Mouse (Mus musculus) hindbrain, postnatal 0 days (tissue): ENCODE measurements around the gene 2210016F16Rik. TPM values are rescaled to one million over a fixed set of nuclear protein-coding genes. Genes with fewer than 3 reads are reported as not detected.

ENCODE experiments used
- ATAC-seq: fragments of 200-750 bp; cut with Nextera tagmentation; 2 replicates; pipeline ENCODE4 v1.8.0; 2017; ENCODE audit warnings: mild to moderate bottlenecking, moderate TSS enrichment, moderate library complexity
- DNase-seq: peaks from one replicate; pipeline ENCODE4 v3.0.0-alpha.2; 2015; ENCODE audit warnings: low spot score
- H3K27ac ChIP-seq: fragments of 300-500 bp; sonication (generic); 2 replicates; pipeline ENCODE4 v1.5.1; 2014; ENCODE audit warnings: mild to moderate bottlenecking
- H3K27me3 ChIP-seq: fragments of 300-500 bp; sonication (generic); 2 replicates; pipeline ENCODE4 v1.6.1; 2014; ENCODE audit warnings: low read length, mixed read lengths; ENCODE audit not compliant: insufficient read depth
- H3K36me3 ChIP-seq: fragments of 300-500 bp; sonication (generic); 2 replicates; pipeline ENCODE4 v1.6.1; 2014; ENCODE audit warnings: low read length, mixed read lengths; ENCODE audit not compliant: insufficient read depth
- H3K4me1 ChIP-seq: fragments of 300-500 bp; sonication (generic); 2 replicates; pipeline ENCODE4 v1.6.1; 2014; ENCODE audit warnings: antibody characterized with exemption, low read length, mixed read lengths; ENCODE audit not compliant: insufficient read depth
- H3K4me2 ChIP-seq: fragments of 300-500 bp; sonication (generic); 2 replicates; pipeline ENCODE4 v1.6.1; 2014; ENCODE audit warnings: low read depth, mild to moderate bottlenecking, low read length, moderate library complexity, mixed read lengths
- H3K4me3 ChIP-seq: fragments of 300-500 bp; sonication (generic); 2 replicates; pipeline ENCODE4 v1.5.1; 2014; ENCODE audit warnings: low read length
- H3K9ac ChIP-seq: fragments of 300-500 bp; sonication (generic); replicated peaks from 2 replicates; pipeline ENCODE4 v1.6.1; 2014; ENCODE audit warnings: mild to moderate bottlenecking, low read length, moderate library complexity, mixed read lengths
- H3K9me3 ChIP-seq: fragments of 300-500 bp; sonication (generic); 2 replicates; pipeline ENCODE4 v1.6.1; 2016; ENCODE audit warnings: low read length, mixed read lengths
- CTCF ChIP-seq: IDR thresholded peaks from 2 replicates; pipeline ENCODE4 v1.5.1; 2016; ENCODE audit warnings: antibody characterized with exemption, control low read depth, low read depth
- WGBS: fragments of 180-500 bp; shearing (Covaris S2); extraction: QIAGEN DNeasy Blood & Tissue Kit; methylation state at CpG from one replicate; pipeline ENCODE4 v1.1.7; 2014; 5-methylcytosine and 5-hydroxymethylcytosine counted together
- microRNA counts: library from miRNA; unstranded; fragments of <30 nt; microRNA quantifications from one replicate; lab custom pipeline; 2015
- microRNA-seq, 2 experiments: library from miRNA; unstranded; fragments of <30 nt; microRNA quantifications; one replicate each; pipeline ENCODE4; 2016
- polyA plus RNA-seq: library from polyadenylated mRNA; unstranded; fragments of >200 nt; fragmentation: Nextera tagmentation; extraction: Ambion mirVana; gene quantifications from 2 replicates; pipeline ENCODE4 v1.2.1, GENCODE M21; 2015
- total RNA-seq: library from RNA; depleted of rRNA; stranded (reverse); fragments of >200 nt; gene quantifications from 2 replicates; pipeline ENCODE4 v1.2.3, GENCODE M21; 2014; rRNA removed

2210016F16Rik gene
- total and polyA plus RNA-seq, 2 experiments from 2014 or later = 17.9 to 20.3 TPM

DNA sequence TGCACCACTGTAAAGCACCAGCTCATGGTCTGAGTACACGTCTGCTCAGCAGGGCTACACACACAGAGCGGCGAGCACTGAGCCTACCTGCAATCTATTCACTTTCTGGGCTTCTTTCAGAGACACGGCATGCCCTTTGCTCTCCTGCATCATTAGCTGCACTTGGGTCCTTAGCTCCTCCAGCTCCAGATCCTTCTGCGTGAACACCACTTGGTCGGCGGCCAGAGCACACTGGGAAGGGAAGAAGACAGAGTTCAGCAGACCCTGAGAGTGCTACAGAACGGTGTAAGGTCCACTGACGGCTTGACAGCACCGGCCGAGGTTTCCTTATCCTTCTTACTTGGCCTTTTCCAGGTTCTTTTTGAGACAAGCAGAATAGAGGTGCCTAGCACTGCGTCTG, 47.6 kb downstream of the 2210016F16Rik start:
- no peak overlapping the region for H3K4me2 ChIP-seq
- H3K9ac ChIP-seq = no peak overlapping the region
- no peaks in the 10 kb centered on the region for H3K36me3 ChIP-seq
- 81% methylated on average over 12 of the region's 12 CpGs for WGBS
- no peaks in the 10 kb centered on the region for H3K9me3 ChIP-seq
- no peak for ATAC-seq
- no peak for DNase-seq
- H3K27ac ChIP-seq = no peak overlapping the region
- no peak overlapping the region for H3K4me3 ChIP-seq
- H3K27me3 ChIP-seq = no peaks in the 10 kb centered on the region
- TF ChIP-seq CTCF = no peak
- H3K4me1 ChIP-seq = no peaks in the 10 kb centered on the region

DNA sequence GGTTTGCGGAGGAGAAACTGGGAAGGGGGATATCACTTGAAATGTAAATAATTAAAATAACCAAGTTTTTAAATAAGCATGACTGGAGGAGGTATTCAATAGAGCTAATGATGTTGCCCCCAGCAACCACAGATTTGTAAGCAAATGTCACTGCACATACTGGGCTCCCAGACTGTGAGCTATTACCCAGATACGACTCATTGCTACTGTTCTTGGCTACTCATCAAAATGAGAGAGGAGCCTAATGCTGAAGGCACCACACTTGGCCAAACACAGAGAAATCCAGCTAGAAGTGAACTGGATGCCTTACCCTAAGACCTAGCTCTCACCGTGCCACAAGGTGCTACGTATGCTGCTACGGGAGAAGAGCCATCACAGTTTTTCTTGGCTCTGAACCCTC, 50.9 kb downstream of the 2210016F16Rik start:
- DNase-seq (no peak), ATAC-seq (no peak)
- no peak overlapping the region for H3K27ac ChIP-seq
- H3K4me1 ChIP-seq = no peaks in the 10 kb centered on the region
- H3K4me3 ChIP-seq = no peak overlapping the region
- no peak overlapping the region for H3K9ac ChIP-seq
- no peak overlapping the region for H3K4me2 ChIP-seq
- TF ChIP-seq CTCF = no peak
- no peaks in the 10 kb centered on the region for H3K9me3 ChIP-seq
- WGBS = 77% methylated on average over 5 of the region's 5 CpGs
- no peaks in the 10 kb centered on the region for H3K27me3 ChIP-seq
- H3K36me3 ChIP-seq = no peaks in the 10 kb centered on the region

MicroRNA genes within 50 kb of the gene (microRNA counts, 519-probe panel; counts per million panel counts)
- microRNA mmu-miR-7a (lab: Ali Mortazavi, UCI) = 4,011 counts per million, percentile 71 among the panel's probes with 10 or more counts

Small RNAs within 50 kb of the gene (microRNA-seq; reads per million reads assigned to microRNA genes)
- 384 to 416 reads per million in 2 experiments for gene Mir7-1

Other genes starting within 250 kb of the 2210016F16Rik start
- gene Idnk, start 227.6 kb downstream of the 2210016F16Rik start, total RNA-seq = 20.2 and 20.6 TPM in 2 replicates
- 52.5 and 55.3 TPM in 2 replicates for gene Idnk, start 227.6 kb downstream of the 2210016F16Rik start, polyA plus RNA-seq
- gene Ubqln1, start 169.6 kb downstream of the 2210016F16Rik start, total RNA-seq = 243 and 285 TPM in 2 replicates
- 106 and 111 TPM in 2 replicates for gene Ubqln1, start 169.6 kb downstream of the 2210016F16Rik start, polyA plus RNA-seq
- 10.0 and 18.6 TPM in 2 replicates for gene Gkap1, start 109.5 kb downstream of the 2210016F16Rik start, total RNA-seq
- gene Gkap1, start 109.5 kb downstream of the 2210016F16Rik start, polyA plus RNA-seq = 39.5 and 41.1 TPM in 2 replicates
- 1.0 and 1.2 TPM in 2 replicates for gene Kif27, start 26.1 kb downstream of the 2210016F16Rik start, total RNA-seq
- 1.6 and 1.7 TPM in 2 replicates for gene Kif27, start 26.1 kb downstream of the 2210016F16Rik start, polyA plus RNA-seq
- 10.8 and 11.1 TPM in 2 replicates for gene Rmi1, start 17.0 kb upstream of the 2210016F16Rik start, total RNA-seq
- gene Rmi1, start 17.0 kb upstream of the 2210016F16Rik start, polyA plus RNA-seq = 19.0 and 19.5 TPM in 2 replicates
- 422 and 471 TPM in 2 replicates for gene Hnrnpk, start 18.1 kb upstream of the 2210016F16Rik start, total RNA-seq
- gene Hnrnpk, start 18.1 kb upstream of the 2210016F16Rik start, polyA plus RNA-seq = 910 and 964 TPM in 2 replicates
- gene Slc28a3, start 225.7 kb upstream of the 2210016F16Rik start, total RNA-seq = 0.58 TPM in 1 of 2 replicates, not detected in the other
- gene Slc28a3, start 225.7 kb upstream of the 2210016F16Rik start, polyA plus RNA-seq = 0.25 and 0.33 TPM in 2 replicates